Mouse (Mus musculus) bone marrow, adult 2 months (tissue): ENCODE measurements at regions not wholly inside any gene's neighbourhood (a gene's known extent, or its start where the extent isn't known, plus 50 kb on each side); places are given as distances from the start of the nearest gene placed in this dataset.

Experiments
- CTCF ChIP-seq: fragments of 200-500 bp; IDR thresholded peaks from 2 replicates; pipeline ENCODE4 v1.5.1; 2011; ENCODE audit warnings: low read length, control low read depth; ENCODE audit not compliant: control insufficient read depth, insufficient read depth
- POLR2A ChIP-seq: fragments of 200-500 bp; IDR thresholded peaks from 2 replicates; pipeline ENCODE4 v1.6.1; 2011; ENCODE audit warnings: low read depth, mild to moderate bottlenecking, control low read depth, low read length, borderline replicate concordance; ENCODE audit not compliant: control insufficient read depth

GRCm38 (mm10) chr13:99040846-99041245, 56.5 kb upstream of the 1700024P04Rik start:
- TF ChIP-seq POLR2A (no peak), CTCF (no peak)
